Mouse (Mus musculus): ENCODE measurements around the gene Pimreg.

- TF ChIP-seq CTCF (IDR thresholded peaks at IDR 0.05): no peak
- no peak for TF ChIP-seq EP300 (IDR thresholded peaks at IDR 0.05)
Measured at GRCm38 (mm10) chr11:71996805-71997204, 45.0 kb upstream of the Pimreg start.
